In genomic region chr10:13022103-13022502, GRCm38 (mm10) we compare ENCODE assay signal across 13 mouse cellular contexts. TPM values are rescaled to one million over a fixed set of nuclear protein-coding genes. Genes with fewer than 3 reads are reported as not detected.
"Had no signal": no experiment of that assay in that cellular context is flagged by ENCODE, and none has a peak within 500 bp of the region (broad histone marks: within the 10 kb centered on the region; RNA-seq: fewer than 3 reads in every experiment).

No protein-coding gene starts in this region.

- DNase-seq: kidney, postnatal 14 days; left cerebral cortex, postnatal 4 days; lung, adult 18-20 months; midbrain, embryonic 14.5 days; retina, postnatal 1 day; right cerebral cortex, postnatal 4 days; spleen, adult 18-20 months; thymus, adult 18-20 months; thymus, postnatal 14 days had no signal

- H3K4me2 ChIP-seq: limb, embryonic 13.5 days; neural tube, embryonic 13.5 days had no signal

- H3K36me3 ChIP-seq: limb, embryonic 13.5 days; neural tube, embryonic 13.5 days had no signal

- H3K4me3 ChIP-seq: limb, embryonic 13.5 days; neural tube, embryonic 13.5 days had no signal

- H3K4me1 ChIP-seq: limb, embryonic 13.5 days; neural tube, embryonic 13.5 days had no signal

- H3K27ac ChIP-seq: limb, embryonic 13.5 days; liver, embryonic 14.5 days; neural tube, embryonic 13.5 days had no signal

- H3K9ac ChIP-seq: limb, embryonic 13.5 days; liver, embryonic 14.5 days; neural tube, embryonic 13.5 days had no signal

- H3K27me3 ChIP-seq: limb, embryonic 13.5 days; neural tube, embryonic 13.5 days had no signal

- H3K9me3 ChIP-seq: limb, embryonic 13.5 days; neural tube, embryonic 13.5 days had no signal

RNA-seq across cellular contexts. Expression of gene Plagl1, which starts 38.2 kb away (rescaled TPM):
- total RNA-seq: megakaryocyte-erythroid progenitor cell, adult 5-6 weeks had no signal
